22 mouse cellular contexts compared by ENCODE assay signal in genomic region chr10:26857583-26857982, GRCm38 (mm10).
"Had no signal": no experiment of that assay in that cellular context is flagged by ENCODE, and none has a peak within 500 bp of the region (broad histone marks: within the 10 kb centered on the region; RNA-seq: fewer than 3 reads in every experiment).

No protein-coding gene starts in this region.

- H3K27ac ChIP-seq: intestine, embryonic 15.5 days; kidney, postnatal 0 days; layer of hippocampus, adult 2 months; limb, embryonic 10.5 days; limb, embryonic 13.5 days; liver, embryonic 15.5 days; midbrain, embryonic 12.5 days; stomach, postnatal 0 days had no signal

- H3K27me3 ChIP-seq: intestine, embryonic 15.5 days; limb, embryonic 13.5 days; liver, embryonic 15.5 days; midbrain, embryonic 12.5 days had no signal

- ATAC-seq: intestine, embryonic 15.5 days had no signal

- H3K9ac ChIP-seq: intestine, embryonic 15.5 days; limb, embryonic 13.5 days; liver, embryonic 15.5 days; midbrain, embryonic 12.5 days had no signal

- H3K4me1 ChIP-seq: intestine, embryonic 15.5 days; limb, embryonic 10.5 days; limb, embryonic 13.5 days; liver, embryonic 15.5 days; midbrain, embryonic 12.5 days had no signal

- H3K36me3 ChIP-seq: intestine, embryonic 15.5 days; limb, embryonic 10.5 days; liver, embryonic 15.5 days; midbrain, embryonic 12.5 days had no signal

- H3K4me2 ChIP-seq: intestine, embryonic 15.5 days; limb, embryonic 13.5 days; liver, embryonic 11.5 days; liver, embryonic 15.5 days; midbrain, embryonic 12.5 days had no signal

- DNase-seq: kidney, adult 11 months; kidney, postnatal 25 days; layer of hippocampus, adult 9-11 months; lung, adult 2 months; lung, postnatal 14 days; lung, postnatal 4 days; right cerebral cortex, adult 18-20 months; right cerebral cortex, postnatal 14 days; right cerebral cortex, postnatal 4 days; thymus, adult 2 months; thymus, postnatal 14 days; thymus, postnatal 4 days had no signal

- H3K4me3 ChIP-seq: intestine, embryonic 15.5 days; layer of hippocampus, adult 2 months; limb, embryonic 10.5 days; limb, embryonic 13.5 days; liver, embryonic 15.5 days; midbrain, embryonic 12.5 days; myocyte had no signal

- H3K9me3 ChIP-seq: intestine, embryonic 15.5 days; limb, embryonic 10.5 days; limb, embryonic 13.5 days; liver, embryonic 15.5 days; midbrain, embryonic 12.5 days had no signal
